Mouse (Mus musculus) granulocyte monocyte progenitor cell, adult 5-6 weeks (primary cell): ENCODE measurements around the gene Pamr1. TPM values are rescaled to one million over a fixed set of nuclear protein-coding genes. Genes with fewer than 3 reads are reported as not detected.

ENCODE experiments used
- ATAC-seq: replicated peaks from 2 replicates; pipeline ENCODE4 v1.8.0; 2016; ENCODE audit warnings: mild to moderate bottlenecking, moderate TSS enrichment, inconsistent platforms; ENCODE audit not compliant: poor library complexity, severe bottlenecking
- total RNA-seq, 2 experiments: library from RNA; stranded (forward) in 1 of 2; stranded (reverse) in 1 of 2; fragments of 200-712, 200-1000 nt in 1 of 2; fragments of >200 nt in 1 of 2; fragmentation: Nextera tagmentation in 1 of 2; gene quantifications; 2 replicates each; pipeline ENCODE4 v1.2.3; 2014 to 2017

Gene Pamr1
- total RNA-seq, 2 experiments from 2014 or later: not detected

DNA sequence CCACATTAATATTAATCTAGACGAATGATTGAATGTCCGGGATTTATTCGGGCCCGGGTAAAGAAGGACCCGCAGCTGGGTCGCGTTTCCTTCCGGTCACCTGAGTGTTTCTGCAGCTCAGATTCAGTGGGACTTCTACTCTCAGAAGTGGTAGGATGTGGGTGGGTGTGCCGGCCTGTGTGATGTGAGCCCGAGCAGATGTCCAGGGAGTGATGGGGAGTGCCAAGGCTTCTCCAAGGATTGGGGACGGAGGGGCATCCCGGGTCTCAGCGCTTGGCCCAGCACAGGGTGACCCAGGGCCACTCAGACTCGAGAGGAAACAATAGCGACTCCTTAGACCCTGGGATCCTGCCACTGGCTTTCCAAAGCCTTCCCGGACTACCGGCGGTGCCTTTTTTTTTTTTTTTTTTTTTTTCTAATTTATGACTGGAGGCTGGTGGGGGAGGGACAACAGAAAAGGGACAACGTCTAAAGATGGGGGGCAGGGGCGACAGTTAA lies 108.4 kb downstream of the Pamr1 start, which contains the start of gene Slc1a2:
Slc1a2 (plus strand) TSS at position 497 of the 498 bp plus-strand sequence.
- ATAC-seq: no peak

GRCm38 (mm10) chr2:102658661-102659520 lies 109.1 kb downstream of the Pamr1 start:
- ATAC-seq: peak; percentile 75

GRCm38 (mm10) chr2:102659521-102659830 lies 109.7 kb downstream of the Pamr1 start:
- ATAC-seq: no peak

DNA sequence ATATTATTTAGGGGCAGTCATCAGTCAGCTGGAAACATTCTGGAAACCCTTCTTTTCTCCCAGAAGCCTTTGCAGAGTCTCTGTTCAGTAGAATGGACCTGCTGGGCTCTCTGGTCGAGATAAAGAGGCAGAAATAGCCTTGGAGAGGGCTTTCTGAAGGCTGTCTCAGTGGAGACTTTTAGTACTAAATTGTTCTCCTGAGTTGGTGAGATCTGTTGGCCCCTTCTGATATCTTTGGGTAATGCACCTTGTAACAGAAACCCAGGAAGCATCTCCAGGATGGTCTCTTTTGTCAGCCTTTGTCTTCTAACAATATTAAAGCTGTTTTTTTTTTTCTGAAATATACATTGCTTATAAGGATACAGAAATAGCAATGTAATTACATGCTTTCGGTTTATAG lies 111.2 kb downstream of the Pamr1 start:
- no peak for ATAC-seq

DNA sequence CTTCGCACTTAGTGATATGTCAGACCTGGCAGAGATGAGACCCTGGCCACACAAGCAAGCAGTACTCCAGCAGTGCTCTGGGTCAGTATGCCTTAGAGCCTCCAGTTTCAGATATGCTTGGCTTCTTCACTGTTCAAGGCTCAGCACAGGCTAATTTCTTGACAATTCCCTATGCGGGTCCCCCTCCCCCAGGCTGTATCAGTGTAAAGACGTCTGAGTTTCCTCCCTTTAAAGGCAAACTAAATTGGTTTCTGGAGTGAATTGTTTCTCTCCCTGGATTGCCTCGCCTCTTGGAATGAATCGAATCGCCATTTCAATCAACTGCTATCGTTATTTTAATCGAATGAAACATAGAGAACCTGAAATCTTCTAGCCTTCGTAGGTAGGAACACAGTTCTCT lies 113.1 kb downstream of the Pamr1 start:
- no peak for ATAC-seq

GRCm38 (mm10) chr2:102663339-102663738 lies 113.5 kb downstream of the Pamr1 start:
- no peak for ATAC-seq

GRCm38 (mm10) chr2:102663865-102664264 lies 114.1 kb downstream of the Pamr1 start:
- ATAC-seq: no peak

GRCm38 (mm10) chr2:102667981-102668380 lies 118.2 kb downstream of the Pamr1 start:
- ATAC-seq: no peak

- ATAC-seq: no peak
These were observed 119.8 kb downstream of the Pamr1 start for GRCm38 (mm10) chr2:102669580-102669979.

GRCm38 (mm10) chr2:102674582-102674981 lies 124.8 kb downstream of the Pamr1 start:
- ATAC-seq: no peak

DNA sequence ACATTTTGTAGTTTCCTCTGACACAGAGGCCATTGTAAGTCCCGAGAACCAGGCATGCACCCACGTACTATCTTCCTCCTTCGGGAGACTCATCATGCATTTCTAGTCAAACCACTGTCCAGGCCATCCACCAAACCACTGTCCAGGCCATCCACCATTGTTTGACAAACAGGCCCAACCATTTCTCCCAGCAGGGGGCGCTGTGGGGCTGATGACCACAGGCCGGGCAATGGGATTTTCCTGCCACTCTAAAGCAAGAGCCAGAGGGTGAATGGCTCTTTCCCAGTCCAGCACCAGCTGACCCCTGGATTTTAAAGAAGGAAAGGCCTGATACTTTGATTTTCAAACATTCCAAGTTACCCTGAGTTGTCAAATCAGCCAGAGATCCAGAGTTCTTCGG lies 125.5 kb downstream of the Pamr1 start:
- peak; percentile 68; the same call in 1 of the 2 replicates for ATAC-seq

- ATAC-seq: no peak
These were observed 127.0 kb downstream of the Pamr1 start for GRCm38 (mm10) chr2:102676716-102677312.

DNA sequence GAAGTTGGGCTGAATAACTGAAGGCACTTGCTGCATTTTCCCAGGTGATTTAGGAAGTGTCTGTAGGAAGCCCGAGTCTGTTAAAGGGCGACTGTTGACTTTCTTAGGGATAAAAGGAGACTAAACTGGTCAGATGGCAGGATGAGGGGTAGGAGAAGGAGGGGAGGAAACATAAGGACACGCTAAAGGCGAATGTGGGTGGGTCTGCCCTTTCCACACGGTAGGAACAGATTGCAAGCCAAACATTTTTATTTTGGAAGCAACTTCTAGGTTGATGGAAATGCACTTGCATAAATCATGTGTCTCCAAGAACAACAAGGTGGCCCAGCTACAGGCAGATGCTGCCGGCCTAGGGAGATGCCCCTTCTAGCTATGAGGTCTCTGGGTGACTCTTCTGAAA lies 127.6 kb downstream of the Pamr1 start:
- ATAC-seq: no peak

DNA sequence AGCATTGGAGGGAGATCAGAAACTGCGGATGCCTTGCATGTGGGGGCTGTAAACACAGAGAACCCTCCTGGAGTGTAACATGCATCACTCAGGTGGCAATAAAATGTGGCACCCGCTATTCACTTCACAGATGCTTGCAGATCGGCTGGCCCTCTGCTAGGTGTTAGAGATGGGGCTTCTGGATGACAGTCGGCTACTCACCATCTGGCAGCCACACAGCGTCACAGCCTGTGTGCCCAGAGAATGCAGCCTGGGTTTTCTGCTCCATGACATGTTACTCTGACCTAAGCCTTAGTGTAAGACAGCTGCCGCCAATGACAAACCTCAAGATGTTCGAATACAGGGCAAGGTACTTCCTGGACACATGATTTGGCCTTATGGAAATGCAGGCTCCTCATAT lies 131.5 kb downstream of the Pamr1 start:
- ATAC-seq: no peak

GRCm38 (mm10) chr2:102682168-102682567 lies 132.4 kb downstream of the Pamr1 start:
- ATAC-seq: peak; percentile 80

- ATAC-seq: peak; percentile 56
These were observed 135.7 kb downstream of the Pamr1 start for GRCm38 (mm10) chr2:102685371-102686107.

GRCm38 (mm10) chr2:102686108-102686450 lies 136.3 kb downstream of the Pamr1 start:
- ATAC-seq: no peak
